Mouse (Mus musculus) neural tube, embryonic 12.5 days (tissue): ENCODE measurements around the gene Grin2b. TPM values are rescaled to one million over a fixed set of nuclear protein-coding genes. Genes with fewer than 3 reads are reported as not detected.

ENCODE experiments used
- ATAC-seq: fragments of 200-750 bp; cut with Nextera tagmentation; 2 replicates; pipeline ENCODE4 v1.8.0; 2017; ENCODE audit warnings: low read depth, mild to moderate bottlenecking, moderate TSS enrichment, moderate library complexity; ENCODE audit not compliant: low FRiP score
- H3K27ac ChIP-seq: fragments of 300-500 bp; sonication (generic); 2 replicates; pipeline ENCODE4 v1.5.1; 2016
- H3K27me3 ChIP-seq: fragments of 300-500 bp; sonication (generic); replicated peaks from 2 replicates; pipeline ENCODE4 v1.6.1; 2016; ENCODE audit warnings: mild to moderate bottlenecking
- H3K36me3 ChIP-seq: fragments of 300-500 bp; sonication (generic); 2 replicates; pipeline ENCODE4 v1.6.1; 2016; ENCODE audit warnings: mild to moderate bottlenecking
- H3K4me1 ChIP-seq: fragments of 300-500 bp; sonication (generic); 2 replicates; pipeline ENCODE4 v1.6.1; 2016
- H3K4me2 ChIP-seq: fragments of 300-500 bp; sonication (generic); replicated peaks from 2 replicates; pipeline ENCODE4 v1.6.1; 2016; ENCODE audit warnings: mild to moderate bottlenecking
- H3K4me3 ChIP-seq: fragments of 300-500 bp; sonication (generic); 2 replicates; pipeline ENCODE4 v1.5.1; 2016
- H3K9ac ChIP-seq: fragments of 300-500 bp; sonication (generic); 2 replicates; pipeline ENCODE4 v1.6.1; 2016; ENCODE audit warnings: mild to moderate bottlenecking
- H3K9me3 ChIP-seq: fragments of 300-500 bp; sonication (generic); 2 replicates; pipeline ENCODE4 v1.6.1; 2016; ENCODE audit warnings: mild to moderate bottlenecking
- WGBS: fragments of 180-500 bp; shearing (Covaris S2); methylation state at CpG from one replicate; pipeline ENCODE4 v1.1.7; 2016; 5-methylcytosine and 5-hydroxymethylcytosine counted together
- polyA plus RNA-seq: library from polyadenylated mRNA; unstranded; fragments of >200 nt; fragmentation: Nextera tagmentation; extraction: Ambion mirVana; gene quantifications from 2 replicates; pipeline ENCODE4 v1.2.1, GENCODE M21; 2016

Grin2b gene
- polyA plus RNA-seq, 1 experiment from 2014 or later = 15.4 TPM

GRCm38 (mm10) chr6:135914608-135915007 is 258.7 kb downstream of the Grin2b start:
- no peak overlapping the region for H3K4me3 ChIP-seq
- ATAC-seq = no peak
- H3K36me3 ChIP-seq = no peaks in the 10 kb centered on the region
- H3K4me1 ChIP-seq = no peaks in the 10 kb centered on the region
- 91% methylated on average over 5 of the region's 5 CpGs for WGBS
- H3K4me2 ChIP-seq = no peak overlapping the region
- H3K27ac ChIP-seq = no peak overlapping the region
- no peak overlapping the region for H3K9ac ChIP-seq
- no peaks in the 10 kb centered on the region for H3K27me3 ChIP-seq
- H3K9me3 ChIP-seq = no peaks in the 10 kb centered on the region

- no peaks in the 10 kb centered on the region for H3K9me3 ChIP-seq
- 77% methylated on average over 3 of the region's 3 CpGs for WGBS
- no peaks in the 10 kb centered on the region for H3K27me3 ChIP-seq
- ATAC-seq = no peak
- H3K4me1 ChIP-seq = no peaks in the 10 kb centered on the region
- no peak overlapping the region for H3K4me2 ChIP-seq
- H3K36me3 ChIP-seq = no peaks in the 10 kb centered on the region
- H3K4me3 ChIP-seq = no peak overlapping the region
- no peak overlapping the region for H3K27ac ChIP-seq
- no peak overlapping the region for H3K9ac ChIP-seq
Observed at GRCm38 (mm10) chr6:135912114-135912513, 261.2 kb downstream of the Grin2b start.

GRCm38 (mm10) chr6:135911131-135911530 is 262.2 kb downstream of the Grin2b start:
- no peaks in the 10 kb centered on the region for H3K27me3 ChIP-seq
- H3K4me2 ChIP-seq = no peak overlapping the region
- H3K4me3 ChIP-seq = no peak overlapping the region
- no peak overlapping the region for H3K9ac ChIP-seq
- no peaks in the 10 kb centered on the region for H3K9me3 ChIP-seq
- H3K4me1 ChIP-seq = no peaks in the 10 kb centered on the region
- 82% methylated on average over 6 of the region's 6 CpGs for WGBS
- no peak overlapping the region for H3K27ac ChIP-seq
- no peak for ATAC-seq
- no peaks in the 10 kb centered on the region for H3K36me3 ChIP-seq

GRCm38 (mm10) chr6:135907540-135908320 is 265.6 kb downstream of the Grin2b start:
- WGBS = 26% methylated on average over 20 of the region's 20 CpGs
- Histone ChIP-seq H3K36me3 (no peaks in the 10 kb centered on the region), H3K4me3 (no peak overlapping the region), H3K4me1 (no peaks in the 10 kb centered on the region), H3K9ac (no peak overlapping the region), H3K4me2 (no peak overlapping the region), H3K27me3 (no peaks in the 10 kb centered on the region), H3K9me3 (no peaks in the 10 kb centered on the region), H3K27ac (no peak overlapping the region)
- peak; percentile 95 for ATAC-seq

GRCm38 (mm10) chr6:135907137-135907536 is 266.2 kb downstream of the Grin2b start:
- no peaks in the 10 kb centered on the region for H3K27me3 ChIP-seq
- ATAC-seq = no peak
- H3K36me3 ChIP-seq = no peaks in the 10 kb centered on the region
- H3K9ac ChIP-seq = no peak overlapping the region
- 82% methylated on average over 8 of the region's 8 CpGs for WGBS
- H3K4me2 ChIP-seq = no peak overlapping the region
- H3K27ac ChIP-seq = no peak overlapping the region
- no peak overlapping the region for H3K4me3 ChIP-seq
- H3K4me1 ChIP-seq = no peaks in the 10 kb centered on the region
- no peaks in the 10 kb centered on the region for H3K9me3 ChIP-seq

DNA sequence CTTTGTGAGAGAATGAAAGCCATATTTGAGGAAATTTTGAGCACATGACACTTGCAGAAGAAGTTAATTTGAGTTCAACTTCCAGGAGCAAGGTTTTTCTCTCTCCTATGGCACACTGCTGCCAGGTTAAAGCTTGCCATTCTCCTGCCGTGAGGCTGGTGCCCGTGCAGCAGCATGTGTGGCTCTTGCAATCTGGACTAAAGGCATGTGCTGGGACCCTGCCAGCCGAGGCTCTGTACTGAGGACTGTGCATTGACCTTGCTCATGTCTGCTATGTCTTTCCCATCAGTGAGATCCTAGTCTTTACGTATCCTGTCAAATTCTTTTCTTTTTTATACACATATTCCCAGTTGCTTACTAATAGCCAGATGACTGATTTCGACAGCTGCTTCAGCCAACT is 268.9 kb downstream of the Grin2b start:
- H3K4me3 ChIP-seq = no peak overlapping the region
- H3K4me1 ChIP-seq = no peaks in the 10 kb centered on the region
- no peak for ATAC-seq
- no peaks in the 10 kb centered on the region for H3K27me3 ChIP-seq
- H3K9me3 ChIP-seq = no peaks in the 10 kb centered on the region
- H3K27ac ChIP-seq = no peak overlapping the region
- H3K36me3 ChIP-seq = no peaks in the 10 kb centered on the region
- WGBS = 86% methylated on average over 5 of the region's 5 CpGs
- H3K9ac ChIP-seq = no peak overlapping the region
- H3K4me2 ChIP-seq = no peak overlapping the region

DNA sequence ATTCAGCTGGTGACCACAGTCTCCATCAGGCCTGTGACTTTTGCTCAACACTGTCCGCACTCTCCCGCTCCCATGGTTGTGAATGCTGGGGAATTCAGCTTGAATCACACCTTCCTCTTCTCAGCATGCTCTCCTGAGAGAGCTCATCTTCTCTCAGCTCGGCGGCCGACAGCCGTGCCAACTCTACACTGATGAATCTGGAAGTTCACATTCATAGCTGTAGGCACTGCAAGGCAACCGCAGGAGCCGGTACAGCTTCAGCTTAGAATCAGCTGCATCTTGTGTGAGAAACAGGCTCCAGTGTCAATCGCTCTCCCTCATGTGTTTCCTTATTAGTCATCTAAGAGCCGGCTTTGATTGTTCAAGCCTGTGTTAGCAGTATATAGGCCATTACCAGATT is 272.9 kb downstream of the Grin2b start:
- Histone ChIP-seq H3K9ac (no peak overlapping the region), H3K4me3 (no peak overlapping the region), H3K9me3 (no peaks in the 10 kb centered on the region), H3K36me3 (no peaks in the 10 kb centered on the region), H3K27ac (no peak overlapping the region), H3K4me2 (no peak overlapping the region), H3K27me3 (no peaks in the 10 kb centered on the region), H3K4me1 (no peaks in the 10 kb centered on the region)
- ATAC-seq = no peak
- WGBS = 91% methylated on average over 10 of the region's 10 CpGs

GRCm38 (mm10) chr6:135899225-135899624 is 274.1 kb downstream of the Grin2b start:
- Histone ChIP-seq H3K36me3 (no peaks in the 10 kb centered on the region), H3K9ac (no peak overlapping the region), H3K9me3 (no peaks in the 10 kb centered on the region), H3K4me3 (no peak overlapping the region), H3K27me3 (no peaks in the 10 kb centered on the region), H3K4me1 (no peaks in the 10 kb centered on the region), H3K4me2 (no peak overlapping the region), H3K27ac (no peak overlapping the region)
- 87% methylated on average over 10 of the region's 10 CpGs for WGBS
- no peak for ATAC-seq

DNA sequence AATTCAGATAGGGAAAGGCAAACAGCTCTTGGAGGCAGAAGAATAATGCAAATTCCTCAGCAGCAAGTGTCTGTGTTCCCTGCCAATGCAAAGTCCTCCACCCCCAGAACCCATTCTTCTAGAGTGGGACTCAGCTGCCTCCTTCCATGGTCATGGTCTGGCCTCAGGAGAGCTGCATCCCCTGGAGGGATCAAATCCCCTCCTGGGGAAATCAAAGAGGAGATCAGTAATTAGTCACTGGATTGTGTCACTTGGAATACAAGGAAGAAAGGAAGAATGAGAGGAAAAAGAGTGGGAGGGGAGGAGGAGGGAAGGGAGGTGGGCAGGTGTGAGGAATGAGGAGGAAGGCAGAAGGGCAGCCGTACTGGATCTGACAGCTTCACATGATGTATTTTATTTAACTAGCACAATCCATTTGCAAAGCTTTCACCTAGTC is 278.5 kb downstream of the Grin2b start:
- WGBS = 35% methylated on average over 1 of the region's 1 CpGs
- no peak overlapping the region for H3K4me3 ChIP-seq

GRCm38 (mm10) chr6:135882611-135883010 is 290.7 kb downstream of the Grin2b start:
- Histone ChIP-seq H3K9me3 (no peaks in the 10 kb centered on the region), H3K4me2 (no peak overlapping the region), H3K4me1 (no peaks in the 10 kb centered on the region), H3K27me3 (no peaks in the 10 kb centered on the region), H3K9ac (no peak overlapping the region), H3K36me3 (no peaks in the 10 kb centered on the region), H3K4me3 (no peak overlapping the region), H3K27ac (no peak overlapping the region)
- no peak for ATAC-seq
- WGBS = 65% methylated on average over 5 of the region's 5 CpGs

More for the DNA sequence above, 278.5 kb downstream of the Grin2b start:
- Histone ChIP-seq H3K36me3 (no peaks in the 10 kb centered on the region), H3K9me3 (no peaks in the 10 kb centered on the region), H3K27me3 (no peaks in the 10 kb centered on the region), H3K4me2 (no peak overlapping the region), H3K4me1 (no peaks in the 10 kb centered on the region), H3K9ac (no peak overlapping the region), H3K27ac (no peak overlapping the region)
- no peak for ATAC-seq

DNA sequence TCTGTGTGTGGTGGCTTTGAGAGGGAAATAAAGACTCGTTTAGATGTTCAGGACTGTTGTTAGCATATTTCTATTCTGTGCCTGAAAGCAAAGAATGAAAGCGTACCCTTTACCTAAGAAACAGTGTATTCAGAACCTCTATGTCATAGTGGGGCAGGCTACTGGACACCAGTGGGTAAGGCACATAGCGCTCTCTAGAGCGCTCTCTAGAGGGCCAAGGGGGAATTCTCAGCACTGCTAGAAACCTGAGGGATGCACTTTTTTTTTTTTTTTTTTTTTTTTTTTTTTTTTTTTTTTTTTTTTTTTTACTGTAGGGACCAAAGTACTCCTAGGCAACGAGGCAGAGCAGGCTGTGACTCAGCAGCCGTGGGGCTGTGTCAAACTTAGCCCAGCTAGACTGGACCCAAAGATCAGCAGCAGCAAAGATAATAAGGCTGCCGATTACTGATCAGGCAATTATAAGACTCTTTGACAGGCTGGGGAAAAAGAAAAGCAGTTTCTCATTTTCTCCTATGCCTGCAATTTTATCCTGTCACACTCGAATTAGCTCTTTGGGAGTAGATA is 297.1 kb downstream of the Grin2b start:
- Histone ChIP-seq H3K9ac (no peak overlapping the region), H3K27me3 (no peaks in the 10 kb centered on the region), H3K27ac (no peak overlapping the region), H3K36me3 (no peaks in the 10 kb centered on the region), H3K9me3 (no peaks in the 10 kb centered on the region), H3K4me3 (no peak overlapping the region), H3K4me2 (no peak overlapping the region), H3K4me1 (no peaks in the 10 kb centered on the region)
- ATAC-seq = no peak
- WGBS = 69% methylated on average over 8 of the region's 8 CpGs

GRCm38 (mm10) chr6:135874626-135875025 is 298.7 kb downstream of the Grin2b start:
- no peak overlapping the region for H3K4me2 ChIP-seq
- H3K4me3 ChIP-seq = no peak overlapping the region
- H3K9me3 ChIP-seq = no peaks in the 10 kb centered on the region
- ATAC-seq = no peak
- H3K27ac ChIP-seq = no peak overlapping the region
- no peaks in the 10 kb centered on the region for H3K4me1 ChIP-seq
- H3K27me3 ChIP-seq = no peaks in the 10 kb centered on the region
- H3K36me3 ChIP-seq = no peaks in the 10 kb centered on the region
- H3K9ac ChIP-seq = no peak overlapping the region

DNA sequence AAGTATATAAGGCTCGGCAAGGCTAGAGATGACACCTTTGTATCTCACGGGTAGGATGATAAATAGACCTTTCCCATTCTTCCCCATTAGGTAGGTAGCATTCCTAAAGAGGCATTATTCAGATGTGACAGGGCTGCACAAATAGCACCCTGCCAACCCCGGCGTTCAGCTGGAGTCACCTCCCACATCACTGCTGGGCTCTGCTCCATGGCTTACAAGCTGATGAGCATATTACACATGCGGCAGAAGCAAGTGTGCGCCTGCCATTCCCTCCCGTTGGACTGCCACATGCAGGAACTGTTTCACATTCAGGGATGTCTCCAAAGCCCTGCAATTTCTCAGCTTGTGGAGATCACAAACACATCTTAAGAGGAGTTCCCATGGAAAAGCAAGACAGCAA is 307.5 kb downstream of the Grin2b start:
- ATAC-seq = no peak
- Histone ChIP-seq H3K36me3 (no peaks in the 10 kb centered on the region), H3K4me3 (no peak overlapping the region), H3K4me2 (no peak overlapping the region), H3K4me1 (no peaks in the 10 kb centered on the region), H3K9ac (no peak overlapping the region), H3K27me3 (no peaks in the 10 kb centered on the region), H3K27ac (no peak overlapping the region), H3K9me3 (no peaks in the 10 kb centered on the region)
- 79% methylated on average over 7 of the region's 7 CpGs for WGBS
